Mouse (Mus musculus) brown adipose tissue, adult 24 weeks (tissue): ENCODE measurements around the gene Zfyve21. TPM values are rescaled to one million over a fixed set of nuclear protein-coding genes. Genes with fewer than 3 reads are reported as not detected.

Experiments used
- H3K27ac ChIP-seq: fragments of 200-500 bp; replicated peaks from 2 replicates; pipeline ENCODE4 v1.5.1; 2012; ENCODE audit warnings: low read depth, mild to moderate bottlenecking, low read length
- H3K4me1 ChIP-seq: fragments of 200-500 bp; 2 replicates; pipeline ENCODE4 v1.6.1; 2012; ENCODE audit warnings: low read length, mixed read lengths; ENCODE audit not compliant: control insufficient read depth, insufficient read depth, insufficient read length
- H3K4me3 ChIP-seq: fragments of 200-500 bp; 2 replicates; pipeline ENCODE4 v1.5.1; 2012; ENCODE audit warnings: low read depth, mild to moderate bottlenecking, low read length, moderate library complexity; ENCODE audit not compliant: insufficient read depth
- polyA plus RNA-seq: library from polyadenylated mRNA; stranded (reverse); fragments of >200 nt; gene quantifications from 2 replicates; pipeline ENCODE4 v1.2.4, GENCODE M21; 2012; ENCODE audit not compliant: missing spikeins, insufficient read depth, insufficient read length

The Zfyve21 gene
- polyA plus RNA-seq, 1 experiment, result 41.4 TPM

DNA sequence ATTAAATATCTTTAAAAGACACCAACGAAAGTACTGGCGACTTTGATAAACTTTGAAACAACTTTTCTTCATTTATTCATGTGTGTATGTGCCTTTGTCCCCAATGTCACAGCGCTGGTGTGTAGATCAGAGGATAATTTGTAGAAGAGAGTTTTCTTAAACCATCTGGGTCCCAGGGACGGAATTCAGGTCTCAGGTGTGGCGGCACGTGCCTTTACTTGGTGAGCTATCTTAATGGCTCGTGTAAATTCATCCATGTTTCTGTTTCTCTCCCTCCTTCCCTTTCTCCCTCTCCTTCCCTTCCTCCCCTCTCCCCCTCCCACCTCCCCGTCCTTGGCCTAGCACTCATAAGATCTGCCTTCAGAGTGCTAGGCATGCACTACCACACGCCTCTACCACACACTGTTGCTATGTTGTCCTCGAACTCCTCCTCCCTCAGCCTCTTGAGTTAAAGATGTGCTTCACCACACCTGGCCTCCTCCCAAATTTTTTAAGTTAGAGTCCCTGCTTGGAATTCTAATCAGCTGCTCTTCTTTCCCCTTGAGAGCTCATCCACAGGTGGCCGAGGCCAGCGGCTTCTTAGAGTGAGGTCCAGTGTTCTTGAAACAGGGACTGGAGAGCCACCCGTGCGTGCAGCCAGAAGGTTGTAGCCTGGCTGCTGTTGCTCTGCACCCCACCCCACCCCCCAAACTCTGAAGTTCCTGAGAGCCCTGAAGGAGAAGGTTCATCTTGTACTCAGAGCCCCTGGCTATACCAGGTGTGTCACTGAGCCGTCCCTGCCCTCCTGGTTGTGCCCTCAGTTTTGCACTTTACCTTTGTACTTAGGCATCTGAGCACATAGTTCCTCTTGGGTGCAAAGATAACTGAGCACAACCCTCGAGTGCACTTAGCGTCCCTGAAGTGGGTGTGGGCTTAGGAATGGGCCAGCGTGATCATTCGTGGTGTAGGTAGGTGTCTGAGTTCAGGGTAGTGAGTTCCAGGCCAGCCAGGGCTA, 1.1 kb downstream of the Zfyve21 start:
- H3K27ac ChIP-seq, result no peak overlapping the region
- H3K4me3 ChIP-seq, result peak overlapping the region; percentile 78
- H3K4me1 ChIP-seq, result peaks cover 1% of the 10 kb centered on the region; the same call in 1 of the 2 replicates

DNA sequence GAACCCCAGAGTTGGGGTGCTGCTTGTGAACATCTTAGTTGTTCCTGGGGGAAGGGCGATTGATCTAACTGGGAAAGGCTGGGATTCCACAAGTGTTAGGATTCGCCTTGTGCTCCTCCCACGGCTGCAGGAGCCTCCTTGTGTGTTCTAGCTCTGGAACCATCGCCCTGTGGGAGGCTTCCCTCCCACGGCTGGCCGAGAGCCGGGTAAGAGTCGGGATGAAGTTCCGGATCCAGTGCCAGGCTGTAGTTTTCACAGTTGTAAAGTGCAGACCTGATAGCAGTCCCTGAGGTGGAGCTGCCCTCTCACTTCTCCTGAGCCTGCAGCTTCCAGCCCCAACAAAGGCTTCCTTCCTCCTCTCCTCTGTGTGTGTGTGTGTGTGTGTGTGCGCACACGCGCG, 2.6 kb downstream of the Zfyve21 start:
- no peak overlapping the region for H3K27ac ChIP-seq
- 0 out of 2 replicates have a peak overlapping the region, but pooled peaks have one; percentile 3 for H3K4me3 ChIP-seq
- peaks cover 6% of the 10 kb centered on the region; the same call in 1 of the 2 replicates for H3K4me1 ChIP-seq

DNA sequence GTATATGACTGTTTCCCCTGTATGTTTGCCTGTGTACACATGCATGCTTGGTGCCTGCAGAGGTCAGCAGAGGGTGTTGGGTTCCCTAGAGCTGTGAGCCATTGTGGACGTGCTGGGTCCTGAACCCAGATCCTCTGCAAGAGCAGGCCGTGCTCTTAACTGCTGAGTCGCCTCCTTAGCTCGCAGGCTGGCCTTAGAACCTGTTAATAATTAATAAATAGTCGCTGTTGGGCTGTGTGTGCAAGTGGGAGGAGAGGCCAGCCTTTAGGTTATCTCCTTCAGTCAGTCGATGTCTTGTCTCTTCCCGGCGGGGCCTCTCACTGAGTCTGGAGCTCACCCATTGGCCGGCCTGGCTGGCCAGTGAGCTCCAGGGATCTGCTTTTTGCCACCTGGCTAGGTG, 3.0 kb downstream of the Zfyve21 start:
- H3K4me1 ChIP-seq, result peaks cover 6% of the 10 kb centered on the region; the same call in 1 of the 2 replicates
- H3K4me3 ChIP-seq, result no peak overlapping the region
- no peak overlapping the region for H3K27ac ChIP-seq

DNA sequence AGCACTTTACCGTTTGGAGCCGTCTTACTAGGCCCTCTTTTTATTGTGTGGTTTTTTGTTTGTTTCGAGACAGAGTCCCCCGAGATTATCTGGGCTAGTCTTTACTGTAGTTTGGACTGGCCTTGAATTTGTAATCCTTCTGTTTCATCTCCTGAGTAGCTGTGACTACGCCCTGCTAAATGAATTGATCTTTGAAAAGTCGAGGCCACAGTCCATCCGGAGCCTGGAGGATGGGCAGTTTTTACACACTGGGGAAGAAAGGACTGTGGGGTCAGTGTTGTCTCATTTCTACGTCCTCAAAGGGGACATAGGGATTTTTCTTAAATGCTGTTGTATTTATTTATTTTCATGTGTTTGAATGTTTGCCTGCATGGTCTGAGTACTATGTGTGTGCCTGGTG, 4.0 kb downstream of the Zfyve21 start:
- Histone ChIP-seq H3K4me1 (peaks cover 6% of the 10 kb centered on the region; the same call in 1 of the 2 replicates), H3K4me3 (no peak overlapping the region), H3K27ac (no peak overlapping the region)

DNA sequence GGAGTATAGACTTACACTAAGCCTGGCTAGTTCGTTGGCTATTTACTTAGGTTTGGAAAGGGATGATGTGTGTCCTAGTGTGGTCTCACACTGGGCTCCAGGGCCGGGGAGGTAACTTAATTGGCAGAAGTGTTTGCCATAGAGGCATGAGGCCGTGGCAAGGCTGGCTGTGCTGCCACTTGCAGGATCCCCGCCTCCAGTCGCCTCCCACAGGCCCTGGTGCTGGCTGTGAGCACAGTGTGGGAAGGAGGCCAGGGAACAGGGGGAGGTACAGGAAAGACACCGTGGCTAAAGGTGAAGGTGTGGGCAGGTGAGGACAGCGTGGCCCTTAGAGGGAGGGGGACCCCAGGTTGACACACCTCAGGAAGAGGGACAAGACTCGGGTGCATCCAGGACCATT, 6.0 kb downstream of the Zfyve21 start:
- Histone ChIP-seq H3K27ac (no peak overlapping the region), H3K4me3 (no peak overlapping the region), H3K4me1 (peaks cover 6% of the 10 kb centered on the region; the same call in 1 of the 2 replicates)

DNA sequence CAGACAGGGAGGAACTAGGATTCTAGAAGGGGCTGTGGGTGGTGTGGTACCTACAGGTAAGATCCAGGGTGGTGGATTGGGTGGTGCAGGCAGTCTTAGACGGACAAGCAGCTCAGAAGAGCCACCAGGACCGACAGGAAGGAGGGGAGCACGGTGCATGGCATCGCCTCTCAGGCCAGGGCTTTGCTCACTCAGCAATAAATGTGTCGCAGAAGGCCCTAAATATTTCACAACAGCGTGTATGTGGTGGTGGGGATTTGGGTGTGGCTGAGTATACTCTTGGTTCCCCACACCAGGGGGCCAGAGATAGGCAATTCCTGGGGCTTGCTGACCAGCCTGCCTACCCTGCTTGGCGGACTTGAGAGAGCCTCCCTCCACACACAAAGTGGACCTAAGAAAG, 6.7 kb downstream of the Zfyve21 start:
- H3K4me1 ChIP-seq, result peaks cover 6% of the 10 kb centered on the region; the same call in 1 of the 2 replicates
- H3K27ac ChIP-seq, result no peak overlapping the region
- no peak overlapping the region for H3K4me3 ChIP-seq

DNA sequence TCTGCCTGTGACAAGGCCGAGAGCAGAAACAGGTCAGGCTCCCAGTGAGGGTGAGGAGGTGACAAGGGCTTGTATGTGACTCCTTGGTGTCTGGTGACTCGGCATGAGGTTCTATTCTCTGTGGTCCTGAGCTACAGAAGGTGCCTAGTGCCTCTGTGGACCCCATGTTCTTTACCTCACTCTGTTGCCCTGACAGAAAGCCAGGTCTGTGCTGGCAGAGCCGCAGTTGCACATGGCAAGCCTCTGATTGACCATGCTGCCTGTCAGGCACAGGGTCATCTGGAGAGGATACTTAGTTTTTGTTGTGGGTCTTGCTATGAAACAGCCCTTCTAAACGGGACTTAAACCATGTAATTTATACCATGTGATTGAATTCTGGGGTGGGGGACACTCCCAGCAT, 8.0 kb downstream of the Zfyve21 start:
- Histone ChIP-seq H3K27ac (no peak overlapping the region), H3K4me1 (peaks cover 6% of the 10 kb centered on the region; the same call in 1 of the 2 replicates), H3K4me3 (no peak overlapping the region)

DNA sequence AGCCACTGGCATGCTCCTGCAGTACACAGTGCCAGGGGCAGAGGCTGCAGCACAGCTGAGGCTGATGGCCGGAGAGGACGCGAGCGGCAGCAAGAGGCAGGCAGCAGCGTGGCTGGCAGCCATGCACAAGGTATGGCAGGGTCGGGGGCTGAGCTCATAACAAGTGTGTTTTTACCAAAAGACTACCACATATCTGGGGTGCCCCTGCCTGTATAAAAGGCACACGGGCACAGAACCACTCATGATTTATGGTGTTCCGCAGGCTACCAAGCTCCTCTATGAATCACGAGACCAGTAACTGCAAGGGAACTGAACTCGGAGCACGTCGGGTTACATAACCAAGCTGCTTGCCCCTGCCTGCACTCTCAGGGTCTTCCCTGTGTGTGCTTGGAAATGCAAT, 13.6 kb downstream of the Zfyve21 start:
- H3K27ac ChIP-seq, result no peak overlapping the region
- H3K4me1 ChIP-seq, result no peaks in the 10 kb centered on the region
- H3K4me3 ChIP-seq, result no peak overlapping the region

DNA sequence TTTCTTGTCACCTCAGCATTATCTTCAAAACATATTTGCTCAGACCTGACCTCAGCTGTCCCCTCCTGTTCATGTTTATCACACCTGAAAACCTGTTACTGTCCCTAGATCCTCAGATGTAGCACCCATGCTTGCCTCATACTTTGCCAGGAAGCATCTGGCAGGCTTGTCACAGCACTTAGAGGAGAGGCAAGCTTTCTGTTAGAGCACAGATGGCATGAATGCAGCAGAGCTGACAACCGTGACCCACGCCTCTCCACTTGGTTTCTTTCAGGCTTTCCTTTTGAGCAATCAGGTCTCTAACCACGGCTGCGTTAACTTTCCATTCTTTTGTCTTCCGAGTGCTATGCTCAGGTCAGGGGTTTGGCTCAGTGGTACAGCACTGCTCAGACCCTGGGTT, 15.5 kb downstream of the Zfyve21 start:
- Histone ChIP-seq H3K4me3 (no peak overlapping the region), H3K27ac (no peak overlapping the region)

DNA sequence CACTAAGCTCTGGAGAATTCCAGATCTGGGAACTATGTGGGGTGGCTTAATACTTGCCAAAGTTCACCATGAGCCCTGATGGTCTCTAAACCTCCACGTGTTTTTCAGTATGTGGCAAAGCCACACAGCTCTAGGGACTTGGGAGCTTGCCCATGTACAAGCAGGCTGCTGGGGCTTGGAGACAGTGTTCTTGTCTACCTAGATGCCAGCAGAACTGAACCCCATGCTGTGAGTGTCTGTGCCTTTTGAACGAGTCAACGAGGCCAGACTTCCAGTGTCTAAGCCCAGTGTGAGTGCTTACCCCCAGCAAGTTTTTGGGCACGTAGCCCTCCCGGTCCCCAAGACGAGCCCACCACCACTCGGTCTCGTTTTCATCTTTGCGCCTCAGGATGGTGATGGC, 16.0 kb downstream of the Zfyve21 start:
- Histone ChIP-seq H3K4me3 (no peak overlapping the region), H3K27ac (no peak overlapping the region), H3K4me1 (no peaks in the 10 kb centered on the region)

More for the DNA sequence above, 15.5 kb downstream of the Zfyve21 start:
- no peaks in the 10 kb centered on the region for H3K4me1 ChIP-seq

DNA sequence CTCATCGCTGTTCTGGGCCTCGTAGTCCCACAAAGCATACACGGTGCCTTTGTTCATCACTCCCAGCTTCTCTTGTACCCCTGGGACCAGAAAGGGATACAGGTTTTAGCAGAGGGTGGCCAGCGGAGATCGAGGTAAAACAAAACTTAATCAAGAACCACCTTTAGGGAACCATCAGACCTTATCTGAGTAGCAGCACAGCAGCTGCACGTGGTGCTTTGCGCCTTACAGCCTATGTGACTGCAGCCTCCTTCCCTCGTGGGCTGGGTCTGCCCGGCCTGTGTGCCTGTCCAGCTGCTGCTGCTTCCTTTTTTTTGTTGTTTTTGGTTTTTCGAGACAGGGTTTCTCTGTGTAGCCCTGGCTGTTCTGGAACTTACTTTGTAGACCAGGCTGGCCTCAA, 16.4 kb downstream of the Zfyve21 start:
- Histone ChIP-seq H3K27ac (no peak overlapping the region), H3K4me1 (no peaks in the 10 kb centered on the region), H3K4me3 (no peak overlapping the region)

DNA sequence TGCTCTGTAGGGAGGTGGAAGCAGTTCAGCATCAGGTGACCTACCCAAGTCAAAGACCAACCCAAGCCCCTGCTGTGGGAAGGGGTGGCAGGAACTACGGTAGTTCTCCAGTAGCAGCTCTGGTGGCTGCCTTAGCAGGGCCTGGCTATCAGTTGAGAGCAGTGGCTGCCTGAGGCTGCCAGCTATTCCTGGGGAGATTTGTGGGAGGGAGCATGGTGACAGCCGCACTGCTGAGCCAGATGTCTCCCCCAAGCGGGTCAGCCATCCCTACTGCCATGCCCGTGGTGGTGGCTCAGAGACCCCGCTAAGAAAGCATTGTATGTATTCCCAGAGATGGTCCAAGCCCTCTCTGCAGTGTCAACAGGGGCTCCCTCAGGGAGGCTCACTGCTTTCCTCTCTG, 18.7 kb downstream of the Zfyve21 start:
- Histone ChIP-seq H3K27ac (no peak overlapping the region), H3K4me1 (no peaks in the 10 kb centered on the region), H3K4me3 (no peak overlapping the region)

DNA sequence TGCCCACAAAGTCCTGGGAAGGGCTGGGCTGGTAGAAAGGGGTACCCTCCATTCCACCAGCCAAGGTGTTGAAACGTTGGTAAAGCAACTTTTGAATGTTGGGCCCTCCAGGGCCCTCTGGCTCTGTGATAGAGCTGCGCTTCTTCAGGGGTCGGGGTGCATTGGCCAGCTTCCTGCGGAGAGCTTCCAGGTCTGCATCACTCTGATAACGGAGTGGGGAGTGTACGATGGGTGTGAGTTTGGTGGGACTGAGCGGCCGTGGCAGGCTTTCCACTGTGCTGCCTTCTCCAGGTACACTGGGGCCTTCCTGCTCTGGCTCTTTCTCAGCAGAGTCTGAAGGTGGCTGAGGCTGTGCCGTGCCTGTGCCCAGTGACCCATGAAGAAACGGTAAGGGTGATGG, 19.5 kb downstream of the Zfyve21 start:
- no peak overlapping the region for H3K27ac ChIP-seq
- H3K4me3 ChIP-seq, result no peak overlapping the region
- H3K4me1 ChIP-seq, result no peaks in the 10 kb centered on the region

DNA sequence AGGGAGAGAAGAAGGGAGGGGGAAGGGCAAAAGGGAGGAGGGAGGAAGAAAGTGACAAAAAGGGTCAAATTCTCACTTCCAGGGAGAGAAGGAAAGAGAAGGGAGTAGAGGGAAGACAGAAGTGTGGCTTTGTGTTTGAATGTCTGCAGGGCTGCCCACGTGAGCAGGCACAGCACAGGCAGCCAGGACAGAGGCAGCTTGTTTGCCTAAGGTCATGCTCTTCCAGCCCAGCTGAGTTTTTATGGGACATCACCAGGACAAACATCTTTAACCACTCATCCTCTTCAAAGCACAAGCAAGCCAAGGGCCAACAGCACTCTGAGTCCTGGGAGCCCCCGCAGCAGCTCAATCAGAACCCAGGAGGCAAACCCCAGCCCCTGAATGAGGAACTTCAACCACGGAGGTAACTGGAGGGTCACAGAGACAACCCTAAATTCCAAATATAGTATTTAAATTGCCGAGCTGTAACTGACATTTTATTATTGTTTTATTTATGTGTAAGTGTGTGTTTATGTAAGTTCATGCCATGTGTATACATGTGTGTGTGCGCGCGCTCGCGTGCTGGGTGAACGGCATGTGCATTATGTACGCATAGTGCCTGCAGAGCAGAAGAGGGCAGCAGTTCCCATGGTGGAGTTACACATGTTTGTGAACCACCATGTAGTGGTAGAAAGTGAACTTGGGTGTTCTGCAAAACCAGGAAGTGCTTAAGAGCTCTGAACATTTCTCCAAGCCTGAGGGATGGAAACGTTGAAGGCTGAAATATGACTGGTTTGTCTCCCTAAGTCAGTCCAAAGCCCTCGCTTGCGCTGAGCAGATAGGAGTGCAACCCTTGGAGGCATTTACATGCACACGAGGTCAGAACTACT, 28.8 kb downstream of the Zfyve21 start:
- Histone ChIP-seq H3K4me1 (peaks cover 2% of the 10 kb centered on the region; the same call in 1 of the 2 replicates), H3K4me3 (no peak overlapping the region), H3K27ac (no peak overlapping the region)

DNA sequence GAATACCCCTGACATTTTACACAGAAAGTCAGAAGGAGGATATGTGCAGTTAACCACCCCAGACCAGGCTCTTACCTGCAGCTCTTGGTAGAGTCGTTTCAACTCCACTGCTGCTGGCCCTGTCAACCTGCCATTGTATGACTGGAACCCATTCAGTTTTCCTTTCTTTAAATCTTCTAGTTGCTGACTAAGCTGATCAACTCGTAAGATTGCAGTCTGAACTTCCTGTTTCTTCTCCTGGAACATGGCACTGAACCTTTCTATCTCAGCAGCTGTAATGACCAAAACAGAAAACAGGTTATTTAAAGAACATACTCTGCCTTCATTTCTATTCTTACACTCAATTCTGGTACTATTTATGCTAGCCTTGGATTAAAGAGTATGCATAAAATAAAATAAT, 29.5 kb downstream of the Zfyve21 start:
- Histone ChIP-seq H3K27ac (no peak overlapping the region), H3K4me3 (no peak overlapping the region), H3K4me1 (peaks cover 2% of the 10 kb centered on the region; the same call in 1 of the 2 replicates)
